Mouse (Mus musculus): ENCODE results near the gene Hoxc5. TPM values are rescaled to one million over a fixed set of nuclear protein-coding genes. Genes with fewer than 3 reads are reported as not detected.
A peak's percentile ranks its signal among the peaks of the same experiment; 100 is the strongest.

The Hoxc5 gene
- total and polyA plus RNA-seq, 2 experiments from 2014 or later, result 5.4 to 6.4 TPM

DNA sequence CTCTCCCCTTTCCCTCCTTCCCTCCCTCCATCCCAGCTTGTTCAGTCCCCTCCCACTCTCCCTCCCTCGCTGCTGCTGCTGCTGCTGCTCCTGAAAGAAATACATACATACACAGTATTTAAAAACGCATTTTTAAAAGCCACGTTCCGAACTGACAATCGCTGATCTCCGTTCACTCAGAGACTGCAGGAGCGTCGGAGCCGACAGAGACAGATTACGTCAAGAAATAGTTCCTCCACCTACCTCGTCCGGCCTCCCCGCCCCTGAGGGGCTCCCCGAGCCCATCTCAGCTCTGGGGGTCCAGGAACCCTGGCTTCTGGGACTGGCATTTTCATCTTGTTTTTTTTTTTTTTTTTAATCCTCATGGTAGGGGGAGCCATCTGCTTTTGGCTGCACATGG, 13.7 kb downstream of the Hoxc5 start:
- Histone ChIP-seq H3K9ac (replicated peaks; ENCODE audit: low read length) (no peak overlapping the region), H3K36me3 (ENCODE audit: insufficient read depth, low read length) (no peaks in the 10 kb centered on the region), H3K27me3 (ENCODE audit: insufficient read depth, low read length) (peaks cover 83% of the 10 kb centered on the region), H3K27ac (no peak overlapping the region), H3K9me3 (ENCODE audit: low read length) (no peaks in the 10 kb centered on the region), H3K4me3 (ENCODE audit: low read length) (0 out of 2 replicates have a peak overlapping the region, but pooled peaks have one; percentile 2), H3K4me1 (ENCODE audit: insufficient read depth, low read length) (no peaks in the 10 kb centered on the region), H3K4me2 (ENCODE audit: low read depth, low read length) (peak overlapping the region; percentile 34; the same call in 1 of the 2 replicates)
- 1% methylated on average over 14 of the region's 14 CpGs for WGBS
- ATAC-seq (no peak), DNase-seq (ENCODE audit: low spot score) (no peak)
- TF ChIP-seq CTCF (IDR thresholded peaks at IDR 0.05; ENCODE audit: low read depth), result no peak

DNA sequence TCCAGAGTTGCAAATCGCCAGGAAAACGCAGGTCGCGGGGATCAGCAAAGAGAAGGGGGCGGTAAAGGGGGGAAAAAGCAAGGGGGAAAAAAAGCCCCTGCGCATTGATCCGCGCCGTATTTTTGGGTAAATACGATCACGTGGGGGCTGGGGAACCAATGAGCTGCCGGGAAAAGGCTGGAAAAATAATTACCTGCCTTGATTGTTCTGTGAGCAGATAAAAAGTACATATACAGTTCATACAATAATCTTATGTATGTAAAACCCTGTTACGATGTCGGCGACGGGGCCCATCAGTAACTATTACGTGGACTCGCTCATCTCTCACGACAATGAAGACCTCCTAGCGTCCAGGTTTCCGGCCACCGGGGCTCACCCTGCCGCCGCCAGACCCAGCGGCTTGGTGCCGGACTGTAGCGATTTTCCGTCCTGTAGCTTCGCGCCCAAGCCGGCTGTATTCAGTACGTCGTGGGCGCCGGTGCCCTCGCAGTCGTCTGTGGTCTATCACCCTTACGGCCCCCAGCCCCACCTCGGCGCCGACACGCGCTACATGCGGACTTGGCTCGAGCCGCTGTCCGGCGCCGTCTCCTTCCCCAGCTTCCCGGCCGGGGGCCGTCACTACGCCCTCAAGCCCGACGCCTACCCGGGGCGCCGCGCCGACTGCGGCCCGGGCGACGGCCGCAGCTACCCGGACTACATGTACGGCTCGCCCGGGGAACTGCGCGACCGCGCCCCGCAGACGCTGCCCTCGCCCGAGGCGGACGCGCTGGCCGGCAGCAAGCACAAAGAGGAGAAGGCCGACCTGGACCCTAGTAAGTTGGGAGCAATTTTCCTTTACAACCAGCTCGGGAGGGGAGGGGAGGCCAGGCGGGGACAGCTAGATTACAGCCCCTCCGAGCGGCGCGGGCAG, 14.4 kb downstream of the Hoxc5 start:
- no peak for ATAC-seq
- no peaks in the 10 kb centered on the region for H3K9me3 ChIP-seq (ENCODE audit: low read length)
- peak overlapping the region; percentile 34; the same call in 1 of the 2 replicates for H3K4me2 ChIP-seq (ENCODE audit: low read depth, low read length)
- H3K9ac ChIP-seq (replicated peaks; ENCODE audit: low read length), result no peak overlapping the region
- H3K4me1 ChIP-seq (ENCODE audit: insufficient read depth, low read length), result no peaks in the 10 kb centered on the region
- WGBS, result 1% methylated on average over 85 of the region's 88 CpGs
- peak overlapping the region; percentile 10; the same call in 1 of the 2 replicates for H3K4me3 ChIP-seq (ENCODE audit: low read length)
- H3K27ac ChIP-seq, result no peak overlapping the region
- H3K27me3 ChIP-seq (ENCODE audit: insufficient read depth, low read length), result peaks cover 84% of the 10 kb centered on the region
- no peak for DNase-seq (ENCODE audit: low spot score)
- TF ChIP-seq CTCF (IDR thresholded peaks at IDR 0.05; ENCODE audit: low read depth), result no peak
- no peaks in the 10 kb centered on the region for H3K36me3 ChIP-seq (ENCODE audit: insufficient read depth, low read length)

DNA sequence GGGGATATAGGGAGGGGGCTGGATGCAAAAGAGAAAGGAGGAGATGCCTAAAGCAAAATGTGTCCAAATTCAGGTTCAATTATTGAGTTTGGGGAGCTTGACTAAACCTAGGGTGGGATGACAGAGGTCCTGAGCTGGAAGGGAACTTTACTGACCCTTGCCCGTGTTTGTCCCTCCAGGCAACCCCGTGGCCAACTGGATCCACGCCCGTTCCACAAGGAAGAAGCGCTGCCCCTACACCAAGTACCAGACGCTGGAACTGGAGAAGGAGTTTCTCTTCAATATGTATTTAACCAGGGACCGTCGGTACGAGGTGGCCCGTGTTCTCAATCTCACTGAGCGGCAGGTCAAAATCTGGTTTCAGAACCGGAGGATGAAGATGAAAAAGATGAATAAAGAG, 16.5 kb downstream of the Hoxc5 start:
- no peak for TF ChIP-seq CTCF (IDR thresholded peaks at IDR 0.05; ENCODE audit: low read depth)
- no peak for DNase-seq (ENCODE audit: low spot score)
- 2% methylated on average over 12 of the region's 12 CpGs for WGBS
- Histone ChIP-seq H3K4me2 (ENCODE audit: low read depth, low read length) (no peak overlapping the region), H3K36me3 (ENCODE audit: insufficient read depth, low read length) (no peaks in the 10 kb centered on the region), H3K4me1 (ENCODE audit: insufficient read depth, low read length) (no peaks in the 10 kb centered on the region), H3K4me3 (ENCODE audit: low read length) (no peak overlapping the region), H3K27ac (no peak overlapping the region), H3K9ac (replicated peaks; ENCODE audit: low read length) (no peak overlapping the region), H3K27me3 (ENCODE audit: insufficient read depth, low read length) (peaks cover 85% of the 10 kb centered on the region), H3K9me3 (ENCODE audit: low read length) (no peaks in the 10 kb centered on the region)
- no peak for ATAC-seq

DNA sequence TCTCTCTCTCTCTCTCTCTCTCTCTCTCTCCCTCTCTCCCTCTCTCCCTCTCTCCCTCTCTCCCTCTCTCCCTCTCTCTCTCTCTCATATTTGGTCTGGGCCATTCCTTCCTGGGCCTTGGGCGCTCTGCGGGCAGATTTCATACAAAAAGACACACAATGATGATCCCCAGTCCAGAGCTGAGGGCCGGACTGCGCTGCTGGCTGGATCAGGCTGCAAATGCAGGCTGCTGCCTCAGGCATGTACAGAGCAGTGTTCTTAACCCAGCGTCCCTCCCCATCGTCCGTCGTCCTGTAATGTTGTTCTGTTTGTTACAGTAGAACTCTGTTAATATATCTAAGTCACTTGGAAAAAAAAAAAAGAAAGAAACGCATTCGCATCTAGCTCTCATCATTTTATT, 17.3 kb downstream of the Hoxc5 start:
- ATAC-seq (no peak), DNase-seq (ENCODE audit: low spot score) (no peak)
- Histone ChIP-seq H3K4me2 (ENCODE audit: low read depth, low read length) (no peak overlapping the region), H3K9me3 (ENCODE audit: low read length) (no peaks in the 10 kb centered on the region), H3K4me1 (ENCODE audit: insufficient read depth, low read length) (no peaks in the 10 kb centered on the region), H3K27ac (no peak overlapping the region), H3K27me3 (ENCODE audit: insufficient read depth, low read length) (peaks cover 85% of the 10 kb centered on the region), H3K9ac (replicated peaks; ENCODE audit: low read length) (no peak overlapping the region), H3K4me3 (ENCODE audit: low read length) (no peak overlapping the region), H3K36me3 (ENCODE audit: insufficient read depth, low read length) (no peaks in the 10 kb centered on the region)
- no peak for TF ChIP-seq CTCF (IDR thresholded peaks at IDR 0.05; ENCODE audit: low read depth)
- 2% methylated on average over 10 of the region's 10 CpGs for WGBS

DNA sequence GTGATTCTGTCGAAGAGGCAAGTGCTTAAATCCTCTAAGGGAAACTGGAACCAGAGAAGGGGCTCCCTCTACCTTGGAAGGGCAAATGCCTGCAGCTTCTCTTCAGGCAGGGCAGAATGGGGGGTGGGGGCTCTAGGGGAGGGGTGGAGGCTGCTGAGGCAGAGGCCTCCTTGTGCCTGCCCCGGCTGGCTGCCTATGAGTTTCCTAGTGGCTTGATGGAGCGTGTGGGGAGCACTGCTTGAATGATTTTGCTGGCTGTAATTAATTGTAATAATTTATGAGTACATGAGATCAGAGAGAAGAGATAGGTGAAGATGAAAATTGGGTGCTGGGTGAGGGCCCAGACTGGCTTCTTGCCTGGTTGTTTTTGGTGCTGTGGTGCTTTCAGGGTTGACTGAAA, 17.7 kb downstream of the Hoxc5 start:
- Histone ChIP-seq H3K4me1 (ENCODE audit: insufficient read depth, low read length) (no peaks in the 10 kb centered on the region), H3K36me3 (ENCODE audit: insufficient read depth, low read length) (no peaks in the 10 kb centered on the region), H3K9me3 (ENCODE audit: low read length) (no peaks in the 10 kb centered on the region), H3K27me3 (ENCODE audit: insufficient read depth, low read length) (peaks cover 85% of the 10 kb centered on the region), H3K9ac (replicated peaks; ENCODE audit: low read length) (no peak overlapping the region), H3K27ac (no peak overlapping the region), H3K4me3 (ENCODE audit: low read length) (no peak overlapping the region), H3K4me2 (ENCODE audit: low read depth, low read length) (no peak overlapping the region)
- TF ChIP-seq CTCF (IDR thresholded peaks at IDR 0.05; ENCODE audit: low read depth), result no peak
- WGBS, result 6% methylated on average over 3 of the region's 3 CpGs
- ATAC-seq, result no peak
- DNase-seq (ENCODE audit: low spot score), result no peak

DNA sequence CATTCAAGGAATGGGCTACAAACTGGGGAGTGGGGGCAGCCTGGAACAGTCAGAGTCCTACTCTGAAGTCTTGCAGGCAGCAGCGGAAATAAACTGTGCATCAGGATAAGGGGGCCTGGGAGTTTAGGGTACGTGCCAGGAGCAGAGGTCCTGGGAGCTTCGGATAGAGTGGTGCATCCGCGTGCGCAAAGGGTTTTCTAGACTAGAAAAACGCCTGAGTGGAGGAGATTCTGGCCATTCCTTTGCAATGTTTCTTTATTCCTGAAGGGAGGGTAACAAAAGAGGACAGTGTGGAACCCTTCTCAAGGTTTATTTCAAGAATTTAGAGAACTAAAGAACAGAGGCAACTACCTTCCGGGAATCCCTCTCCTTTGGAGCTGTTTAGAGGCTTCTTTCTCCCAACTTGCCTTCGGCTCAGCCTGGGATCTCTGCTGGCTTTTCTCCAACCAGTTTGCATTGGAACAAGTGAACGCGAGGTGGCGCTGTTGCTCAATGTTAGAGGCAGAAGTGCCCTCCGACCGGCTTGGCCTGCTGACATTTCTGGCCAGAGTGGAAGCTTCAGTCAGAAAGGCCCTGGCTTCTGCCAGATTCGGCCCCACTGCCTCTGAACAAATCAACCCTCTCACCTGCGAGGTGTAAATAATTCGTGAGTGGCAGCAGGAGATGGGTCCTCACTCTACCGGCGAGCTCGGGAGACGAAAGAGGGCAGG, 20.0 kb downstream of the Hoxc5 start:
- H3K36me3 ChIP-seq (ENCODE audit: insufficient read depth, low read length), result no peaks in the 10 kb centered on the region
- no peaks in the 10 kb centered on the region for H3K9me3 ChIP-seq (ENCODE audit: low read length)
- ATAC-seq (peak; percentile 61; the same call in 1 of the 2 replicates), DNase-seq (ENCODE audit: low spot score) (peak; percentile 96)
- no peaks in the 10 kb centered on the region for H3K4me1 ChIP-seq (ENCODE audit: insufficient read depth, low read length)
- H3K9ac ChIP-seq (replicated peaks; ENCODE audit: low read length), result no peak overlapping the region
- H3K4me3 ChIP-seq (ENCODE audit: low read length), result no peak overlapping the region
- peak; percentile 93 for TF ChIP-seq CTCF (IDR thresholded peaks at IDR 0.05; ENCODE audit: low read depth)
- no peak overlapping the region for H3K4me2 ChIP-seq (ENCODE audit: low read depth, low read length)
- H3K27ac ChIP-seq, result no peak overlapping the region
- 4% methylated on average over 21 of the region's 21 CpGs for WGBS
- peaks cover 98% of the 10 kb centered on the region for H3K27me3 ChIP-seq (ENCODE audit: insufficient read depth, low read length)

Data from hindbrain, postnatal 0 days (tissue).